Mouse (Mus musculus): ENCODE results near the gene Tas2r109.
"Not testable (repeated sequence)": the region's sequence is repeated elsewhere in the genome, so short reads cannot be mapped to it uniquely, and the experiment has no call there.

GRCm38 (mm10) chr6:132941376-132941775 is 39.4 kb downstream of the Tas2r109 start:
- not testable (repeated sequence) for TF ChIP-seq EP300, CTCF (IDR thresholded peaks at IDR 0.05; ENCODE audit: low read depth)

Data from liver, embryonic 14.5 days (tissue).